Mouse (Mus musculus) cerebellum, adult 2 months (tissue): ENCODE data around the gene Cdca4.

ENCODE experiments used
- CTCF ChIP-seq: fragments of 200-500 bp; IDR thresholded peaks from 2 replicates; pipeline ENCODE4 v1.5.1; 2011; ENCODE audit warnings: low read depth, mild to moderate bottlenecking, control low read depth, low read length, moderate library complexity, borderline replicate concordance; ENCODE audit not compliant: insufficient read depth
- POLR2A ChIP-seq: fragments of 200-500 bp; IDR thresholded peaks from 2 replicates; pipeline ENCODE4 v1.6.1; 2011; ENCODE audit warnings: low read length, control low read depth, borderline replicate concordance; ENCODE audit not compliant: insufficient read depth

DNA sequence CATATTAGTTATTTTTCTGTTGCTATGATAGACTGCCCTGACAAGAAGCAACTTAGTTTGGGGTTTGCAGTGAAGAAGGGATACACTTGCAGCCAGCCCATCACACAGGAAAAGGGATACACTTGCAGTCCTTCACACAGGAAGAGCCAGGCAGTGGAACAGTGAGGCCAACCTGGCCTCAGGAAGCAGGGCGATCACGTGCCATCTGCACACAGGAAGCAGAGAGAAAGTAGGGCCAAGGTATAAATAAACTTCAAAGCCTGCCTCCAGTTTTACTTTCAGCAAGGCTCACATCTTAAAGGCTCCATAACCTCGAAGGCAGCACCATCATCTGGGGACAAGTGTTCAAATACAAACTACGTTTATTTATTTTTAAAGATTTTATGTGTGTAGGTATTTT is 6.0 kb downstream of the Cdca4 start:
- no peak for TF ChIP-seq POLR2A
- no peak for TF ChIP-seq CTCF
